20 mouse cellular contexts compared by ENCODE assay signal in the genomic region with DNA sequence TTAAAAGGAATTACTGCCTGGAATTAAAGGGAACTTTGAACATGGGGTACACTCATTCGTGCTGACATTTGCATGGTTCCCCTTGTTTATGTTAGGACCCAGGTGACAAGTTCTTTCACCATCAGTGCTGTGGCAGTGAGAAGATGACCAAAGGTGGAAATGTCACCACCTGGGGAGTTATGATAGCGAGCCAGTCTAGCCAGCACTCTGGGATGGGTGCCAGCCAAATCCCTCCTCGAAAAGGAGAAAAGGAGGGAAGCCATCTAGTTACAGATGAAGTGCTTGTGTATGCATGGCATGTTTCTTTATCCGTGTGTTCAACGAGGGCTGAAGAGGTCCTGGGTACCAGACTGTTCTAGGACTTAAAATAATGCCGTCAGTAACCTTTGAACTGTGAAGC.
DNase-seq lines count a peak whose midpoint lies in the region.
"Had no signal": no experiment of that assay in that cellular context is flagged by ENCODE, and none has a peak within 500 bp of the region (broad histone marks: within the 10 kb centered on the region; RNA-seq: fewer than 3 reads in every experiment).

No protein-coding gene starts in this region.

- peak; percentile 41 for DNase-seq in left cerebral cortex, postnatal 4 days
- DNase-seq in left cerebral cortex, adult 8-10 months (ENCODE audit: low spot score in 2 of 2), result no peak
- peak; percentile 85 to 86 for DNase-seq in cerebellum, adult 18-20 months
- DNase-seq in cerebellum, adult 9-11 months, result peak; percentile 84
- no peak for DNase-seq in liver
- no peak for DNase-seq in B cell, adult 2 months
- no peak for DNase-seq in left cerebral cortex, adult 18-20 months (ENCODE audit: low spot score in 2 of 2)
- DNase-seq: adrenal gland, adult 2 months; adrenal gland, postnatal 36 days; gastrocnemius, postnatal 36 days; heart, adult 2 months; heart, postnatal 14 days; kidney, adult 18-20 months; kidney, postnatal 4 days; layer of hippocampus, adult 9-11 months; liver, embryonic 13.5 days; lung, adult 18-20 months; retina, postnatal 1 day; spleen, adult 18-20 months; thymus, postnatal 14 days had no signal

- intact Hi-C loops in left cerebral cortex, postnatal 4 days (cut with DNase I), result no loop called here

Comparison
In these comparisons a context has a peak if more than half of its experiments do, and no peak if none do; other contexts are left out.
1. DNase-seq: peak in left cerebral cortex, postnatal 4 days (single experiment), cerebellum, adult 18-20 months (2 of 2) and cerebellum, adult 9-11 months (single experiment); none in left cerebral cortex, adult 8-10 months (0 of 2), liver (single experiment), B cell, adult 2 months (0 of 2) and left cerebral cortex, adult 18-20 months (0 of 2).